Mouse (Mus musculus): ENCODE measurements at regions not wholly inside any gene's neighbourhood (a gene's known extent, or its start where the extent isn't known, plus 50 kb on each side); places are given as distances from the start of the nearest gene placed in this dataset.
"Not testable (repeated sequence)": the region's sequence is repeated elsewhere in the genome, so short reads cannot be mapped to it uniquely, and the experiment has no call there.

GRCm38 (mm10) chr1:42505048-42505729, 190.4 kb upstream of the Pou3f3 start:
- no peak for DNase-seq
- intact Hi-C loops (cut with DNase I), result no loop called here

GRCm38 (mm10) chr1:42514417-42514816, 181.2 kb upstream of the Pou3f3 start:
- no peak for DNase-seq
- intact Hi-C loops (cut with DNase I), result no loop called here

GRCm38 (mm10) chr1:42524401-42524800, 171.2 kb upstream of the Pou3f3 start:
- intact Hi-C loops (cut with DNase I), result no loop called here
- no peak for DNase-seq

- DNase-seq, result no peak
- intact Hi-C loops (cut with DNase I), result no loop called here
These were observed 167.7 kb upstream of the Pou3f3 start for GRCm38 (mm10) chr1:42527746-42528476.

DNA sequence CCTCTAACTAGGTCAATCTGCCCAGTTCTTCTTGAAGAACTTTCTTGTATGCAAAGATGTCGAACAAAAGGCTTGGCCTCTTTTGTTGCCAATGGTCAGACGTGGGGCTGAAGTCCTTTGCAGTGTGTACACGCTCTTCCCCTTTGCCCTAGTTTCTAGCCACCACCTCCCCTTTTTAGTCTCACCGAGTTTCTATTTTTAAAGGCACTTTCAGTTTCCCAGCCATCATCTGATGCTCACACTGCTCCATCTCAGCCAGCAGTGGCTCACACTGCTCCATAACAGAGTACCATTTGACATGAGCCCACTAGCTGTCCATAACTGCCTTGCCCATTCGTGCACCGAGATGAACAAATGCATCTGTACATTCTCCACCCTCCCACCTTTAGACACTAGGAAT, 162.7 kb upstream of the Pou3f3 start:
- intact Hi-C loops (cut with DNase I), result no loop called here
- peak; percentile 9 to 22 for DNase-seq

- intact Hi-C loops (cut with DNase I), result loop anchor here (5.0 kb wide), 1 partner anchor 93 kb away; no protein-coding TSS in a partner anchor
- no peak for DNase-seq
These were observed 156.5 kb upstream of the Pou3f3 start for GRCm38 (mm10) chr1:42539066-42539539.

- intact Hi-C loops (cut with DNase I), result loop anchor here (5.0 kb wide), 1 partner anchor 92 kb away; no protein-coding TSS in a partner anchor
- no peak for DNase-seq
These were observed 155.7 kb upstream of the Pou3f3 start for GRCm38 (mm10) chr1:42539541-42540520.

DNA sequence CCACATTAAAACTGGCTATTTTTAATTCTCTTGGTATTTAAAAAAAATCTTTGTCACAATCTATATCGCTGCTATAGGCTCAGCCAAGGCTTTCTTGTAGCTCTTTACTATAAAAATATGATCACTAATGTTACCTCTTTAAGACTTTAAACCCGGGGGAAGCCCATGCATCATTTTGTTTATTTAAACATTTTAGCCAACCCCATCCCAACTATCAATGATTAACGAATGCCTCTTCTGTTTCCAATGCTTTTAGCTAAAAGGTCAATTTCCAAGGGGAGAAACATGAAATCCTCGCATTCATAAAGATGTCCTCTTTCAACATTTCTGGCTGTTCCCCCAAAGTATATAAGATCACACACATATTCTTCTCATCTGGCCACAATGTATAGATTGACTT, 153.6 kb upstream of the Pou3f3 start:
- intact Hi-C loops (cut with DNase I), result no loop called here

GRCm38 (mm10) chr1:42542846-42543549, 152.6 kb upstream of the Pou3f3 start:
- intact Hi-C loops (cut with DNase I), result no loop called here
- no peak for DNase-seq

More for the DNA sequence above, 153.6 kb upstream of the Pou3f3 start:
- no peak for DNase-seq

DNA sequence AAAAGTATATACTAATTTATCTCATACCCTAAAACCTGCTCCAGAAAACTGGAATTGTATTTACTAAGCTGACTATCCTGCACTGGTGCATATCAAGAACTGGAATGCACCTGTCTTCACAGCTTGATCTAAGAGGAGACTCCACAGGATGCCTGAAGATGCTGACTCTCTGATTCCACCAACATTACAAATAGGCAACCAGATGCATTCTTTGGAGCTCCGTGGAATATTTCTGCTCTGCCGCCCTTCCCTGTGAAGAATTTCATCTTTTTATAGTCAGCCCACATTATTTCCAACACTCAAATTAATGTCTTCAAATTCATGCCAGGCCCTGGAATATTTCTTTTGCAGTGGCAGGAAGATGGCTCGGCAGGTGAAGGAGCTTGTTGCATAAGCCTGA, 148.7 kb upstream of the Pou3f3 start:
- DNase-seq, result no peak
- intact Hi-C loops (cut with DNase I), result no loop called here

GRCm38 (mm10) chr1:42557301-42557700, 138.3 kb upstream of the Pou3f3 start:
- intact Hi-C loops (cut with DNase I), result no loop called here
- DNase-seq, result no peak

- intact Hi-C loops (cut with DNase I), result no loop called here
- DNase-seq, result no peak
These were observed 127.9 kb upstream of the Pou3f3 start for GRCm38 (mm10) chr1:42567640-42568039.

DNA sequence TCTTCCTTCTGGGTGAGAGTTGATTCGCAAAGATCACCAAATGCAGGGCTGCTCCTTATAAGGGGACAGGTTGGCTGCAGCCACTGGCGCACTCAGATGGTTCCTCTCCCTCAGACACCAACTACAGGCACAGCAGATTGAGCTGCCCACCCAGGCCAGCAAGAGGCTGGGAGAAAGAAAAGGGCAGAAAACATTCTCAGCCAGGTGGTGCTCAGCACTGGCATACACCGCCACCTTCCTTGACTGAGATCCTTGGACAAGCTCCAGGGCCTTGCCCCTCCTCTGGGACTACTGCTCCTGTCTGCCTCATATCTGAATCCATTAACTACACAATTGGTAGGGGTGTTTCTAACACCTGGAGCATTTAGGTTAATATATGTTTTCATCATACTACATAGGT, 110.4 kb upstream of the Pou3f3 start:
- intact Hi-C loops (cut with DNase I), result no loop called here
- no peak for DNase-seq

DNA sequence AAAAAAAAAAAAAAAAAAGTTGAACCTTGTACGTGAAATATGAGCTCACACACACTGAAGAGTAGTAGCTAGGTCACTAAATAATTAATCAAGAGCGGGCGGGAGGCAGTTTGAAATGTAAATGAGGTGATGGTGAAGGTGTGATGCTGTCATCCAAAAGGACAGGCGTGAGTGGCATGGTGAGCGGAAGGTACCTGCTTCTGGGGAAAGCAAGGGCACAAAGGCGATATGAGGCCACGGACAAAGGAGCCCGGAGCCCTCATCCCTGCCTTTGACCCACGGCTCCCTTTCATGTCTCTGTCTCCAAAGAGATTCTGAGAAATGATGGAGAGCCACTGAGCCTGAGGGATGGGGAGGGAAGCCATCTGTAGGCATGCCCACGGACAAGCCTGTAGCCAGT, 107.1 kb upstream of the Pou3f3 start:
- intact Hi-C loops (cut with DNase I), result no loop called here

GRCm38 (mm10) chr1:42589442-42589841, 106.1 kb upstream of the Pou3f3 start:
- intact Hi-C loops (cut with DNase I), result no loop called here
- DNase-seq, result no peak

More for the DNA sequence above, 107.1 kb upstream of the Pou3f3 start:
- DNase-seq, result no peak

DNA sequence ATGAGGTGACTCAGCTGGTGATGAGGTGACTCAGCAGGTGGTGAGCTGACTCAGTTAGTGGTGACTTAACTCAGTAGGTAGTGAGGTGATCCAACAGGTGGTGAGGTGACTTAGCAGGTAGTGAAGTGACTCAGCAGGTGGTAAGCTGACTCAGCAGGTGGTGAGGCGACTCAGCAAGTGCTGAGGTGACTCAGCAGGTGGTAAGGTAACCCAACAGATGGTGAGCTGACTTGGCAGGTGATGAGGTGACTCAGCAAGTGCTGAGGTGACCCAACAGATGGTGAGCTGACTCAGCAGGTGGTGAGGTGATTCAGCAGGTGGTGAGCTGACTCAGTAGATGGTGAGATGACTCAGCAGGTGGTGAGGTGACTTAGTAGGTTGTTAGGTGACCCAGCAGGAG, 103.7 kb upstream of the Pou3f3 start:
- intact Hi-C loops (cut with DNase I), result no loop called here
- DNase-seq, result no peak

DNA sequence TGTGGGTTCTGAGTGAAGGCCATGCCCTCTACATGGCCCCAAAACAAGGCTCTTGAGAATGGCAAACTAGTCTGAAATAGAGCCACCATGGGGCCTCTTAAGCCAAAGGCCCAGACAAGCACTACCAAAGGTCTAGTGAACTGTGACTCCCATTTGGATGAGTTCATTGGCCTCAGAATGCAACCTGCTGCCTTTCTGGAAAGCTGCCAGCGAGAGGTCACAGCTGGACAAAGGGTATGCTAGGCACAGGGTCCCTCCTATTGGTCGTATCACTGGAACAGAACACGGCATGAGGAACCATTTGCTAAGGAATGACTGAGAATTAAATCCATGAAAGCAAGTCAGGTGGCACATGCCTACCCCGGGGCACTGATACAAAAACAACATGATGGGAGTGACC, 98.5 kb upstream of the Pou3f3 start:
- intact Hi-C loops (cut with DNase I), result no loop called here
- no peak for DNase-seq

- intact Hi-C loops (cut with DNase I), result no loop called here
- no peak for DNase-seq
These were observed 96.3 kb upstream of the Pou3f3 start for GRCm38 (mm10) chr1:42599238-42599637.

- no peak for DNase-seq
- intact Hi-C loops (cut with DNase I), result no loop called here
These were observed 89.3 kb upstream of the Pou3f3 start for GRCm38 (mm10) chr1:42606251-42606650.

- DNase-seq; intact Hi-C loops (cut with DNase I): not testable (repeated sequence)
These were observed 88.0 kb upstream of the Pou3f3 start for GRCm38 (mm10) chr1:42607466-42608043.
